Mouse (Mus musculus) cortical plate, adult 2 months (tissue): Measurements from ENCODE around the gene Mafg.

Source experiments
- CTCF ChIP-seq: fragments of 200-500 bp; IDR thresholded peaks from 2 replicates; pipeline ENCODE4 v1.5.1; 2011; ENCODE audit warnings: mild to moderate bottlenecking, control low read depth, low read length; ENCODE audit not compliant: insufficient read depth; ENCODE audit errors: extremely low read depth
- POLR2A ChIP-seq: fragments of 200-500 bp; IDR thresholded peaks from 2 replicates; pipeline ENCODE4 v1.6.1; 2011; ENCODE audit warnings: mild to moderate bottlenecking, low read length, control low read depth; ENCODE audit not compliant: insufficient read depth; ENCODE audit errors: extremely low read depth

- TF ChIP-seq POLR2A (no peak), CTCF (no peak)
Observed at GRCm38 (mm10) chr11:120632559-120633519, 561 bp downstream of the Mafg start.
